Mouse (Mus musculus) liver, postnatal 0 days (tissue): ENCODE results near the gene Erp29.

ENCODE experiments used
- CTCF ChIP-seq: sonication (generic); IDR thresholded peaks from 2 replicates; pipeline ENCODE4 v1.5.1; 2016; ENCODE audit warnings: antibody characterized with exemption, low read depth
- EP300 ChIP-seq: IDR thresholded peaks from 2 replicates; pipeline ENCODE4 v1.6.1; 2016; ENCODE audit warnings: antibody characterized with exemption, low read depth, mild to moderate bottlenecking

- TF ChIP-seq CTCF: no peak
- TF ChIP-seq EP300: no peak
Measured at GRCm38 (mm10) chr5:121400849-121401248, 51.5 kb downstream of the Erp29 start.
